Mouse (Mus musculus): Measurements from ENCODE around the gene Gldc. TPM values are rescaled to one million over a fixed set of nuclear protein-coding genes. Genes with fewer than 3 reads are reported as not detected.

Gldc gene
- polyA plus RNA-seq, 1 experiment from 2014 or later: 0.10 TPM

- TF ChIP-seq EP300 (IDR thresholded peaks at IDR 0.05) (no peak), CTCF (IDR thresholded peaks at IDR 0.05) (no peak)
- DNase-seq (ENCODE audit: low spot score) (no peak), ATAC-seq (no peak)
- H3K9me3 ChIP-seq (ENCODE audit: low read length): 0 out of 2 replicates have a peak, but pooled peaks cover 2% of the 10 kb centered on the region
- no peaks in the 10 kb centered on the region for H3K27me3 ChIP-seq (replicated peaks; ENCODE audit: insufficient read depth, low read length)
- no peak overlapping the region for H3K4me3 ChIP-seq (ENCODE audit: low read depth, low read length)
- no peaks in the 10 kb centered on the region for H3K4me1 ChIP-seq (ENCODE audit: insufficient read depth, low read depth, low read length)
- H3K9ac ChIP-seq (replicated peaks; ENCODE audit: low read depth): no peak overlapping the region
- no peak overlapping the region for H3K4me2 ChIP-seq (replicated peaks; ENCODE audit: low read depth, low read length)
- no peaks in the 10 kb centered on the region for H3K36me3 ChIP-seq (ENCODE audit: insufficient read depth, low read length)
- 71% methylated on average over 2 of the region's 2 CpGs for WGBS
- no peak overlapping the region for H3K27ac ChIP-seq (ENCODE audit: low read length)
Observed at GRCm38 (mm10) chr19:30185536-30185935, 10.3 kb upstream of the Gldc start.

- Histone ChIP-seq H3K4me1 (ENCODE audit: insufficient read depth, low read depth, low read length) (no peaks in the 10 kb centered on the region; the same call in 1 of the 2 replicates), H3K9me3 (ENCODE audit: low read length) (no peaks in the 10 kb centered on the region), H3K36me3 (ENCODE audit: insufficient read depth, low read length) (no peaks in the 10 kb centered on the region), H3K27ac (ENCODE audit: low read length) (no peak overlapping the region), H3K4me3 (ENCODE audit: low read depth, low read length) (no peak overlapping the region), H3K9ac (replicated peaks; ENCODE audit: low read depth) (no peak overlapping the region), H3K27me3 (replicated peaks; ENCODE audit: insufficient read depth, low read length) (0 out of 2 replicates have a peak, but pooled peaks cover 6% of the 10 kb centered on the region), H3K4me2 (replicated peaks; ENCODE audit: low read depth, low read length) (no peak overlapping the region)
- DNase-seq (ENCODE audit: low spot score): no peak
- TF ChIP-seq CTCF (IDR thresholded peaks at IDR 0.05): no peak
- no peak for TF ChIP-seq EP300 (IDR thresholded peaks at IDR 0.05)
- WGBS: 76% methylated on average over 1 of the region's 1 CpGs
- ATAC-seq: no peak
Observed at GRCm38 (mm10) chr19:30179979-30180378, 4.8 kb upstream of the Gldc start.

GRCm38 (mm10) chr19:30174074-30174670 lies 1.1 kb downstream of the Gldc start:
- H3K9me3 ChIP-seq (ENCODE audit: low read length): no peaks in the 10 kb centered on the region
- DNase-seq (ENCODE audit: low spot score): no peak
- H3K4me2 ChIP-seq (replicated peaks; ENCODE audit: low read depth, low read length): peak overlapping the region; percentile 75
- H3K36me3 ChIP-seq (ENCODE audit: insufficient read depth, low read length): no peaks in the 10 kb centered on the region
- H3K27me3 ChIP-seq (replicated peaks; ENCODE audit: insufficient read depth, low read length): 0 out of 2 replicates have a peak, but pooled peaks cover 25% of the 10 kb centered on the region
- TF ChIP-seq EP300 (IDR thresholded peaks at IDR 0.05) (no peak), CTCF (IDR thresholded peaks at IDR 0.05) (no peak)
- no peaks in the 10 kb centered on the region; the same call in none of the 2 replicates for H3K4me1 ChIP-seq (ENCODE audit: insufficient read depth, low read depth, low read length)
- H3K9ac ChIP-seq (replicated peaks; ENCODE audit: low read depth): no peak overlapping the region
- WGBS: 6% methylated on average over 15 of the region's 15 CpGs
- no peak overlapping the region for H3K27ac ChIP-seq (ENCODE audit: low read length)
- peak overlapping the region; percentile 46 for H3K4me3 ChIP-seq (ENCODE audit: low read depth, low read length)
- no peak for ATAC-seq

GRCm38 (mm10) chr19:30171346-30172055 lies 3.7 kb downstream of the Gldc start:
- ATAC-seq (no peak), DNase-seq (ENCODE audit: low spot score) (no peak)
- 67% methylated on average over 8 of the region's 8 CpGs for WGBS
- no peak overlapping the region for H3K4me3 ChIP-seq (ENCODE audit: low read depth, low read length)
- no peaks in the 10 kb centered on the region for H3K36me3 ChIP-seq (ENCODE audit: insufficient read depth, low read length)
- no peaks in the 10 kb centered on the region; the same call in none of the 2 replicates for H3K4me1 ChIP-seq (ENCODE audit: insufficient read depth, low read depth, low read length)
- H3K27me3 ChIP-seq (replicated peaks; ENCODE audit: insufficient read depth, low read length): 0 out of 2 replicates have a peak, but pooled peaks cover 25% of the 10 kb centered on the region
- no peak overlapping the region for H3K27ac ChIP-seq (ENCODE audit: low read length)
- H3K4me2 ChIP-seq (replicated peaks; ENCODE audit: low read depth, low read length): no peak overlapping the region
- TF ChIP-seq CTCF (IDR thresholded peaks at IDR 0.05): no peak
- no peak for TF ChIP-seq EP300 (IDR thresholded peaks at IDR 0.05)
- no peaks in the 10 kb centered on the region for H3K9me3 ChIP-seq (ENCODE audit: low read length)
- H3K9ac ChIP-seq (replicated peaks; ENCODE audit: low read depth): no peak overlapping the region

GRCm38 (mm10) chr19:30170319-30170718 lies 4.9 kb downstream of the Gldc start:
- no peak overlapping the region for H3K9ac ChIP-seq (replicated peaks; ENCODE audit: low read depth)
- WGBS: 81% methylated on average over 6 of the region's 6 CpGs
- no peaks in the 10 kb centered on the region for H3K9me3 ChIP-seq (ENCODE audit: low read length)
- H3K4me2 ChIP-seq (replicated peaks; ENCODE audit: low read depth, low read length): no peak overlapping the region
- TF ChIP-seq EP300 (IDR thresholded peaks at IDR 0.05) (no peak), CTCF (IDR thresholded peaks at IDR 0.05) (no peak)
- no peaks in the 10 kb centered on the region; the same call in none of the 2 replicates for H3K4me1 ChIP-seq (ENCODE audit: insufficient read depth, low read depth, low read length)
- ATAC-seq (no peak), DNase-seq (ENCODE audit: low spot score) (no peak)
- H3K36me3 ChIP-seq (ENCODE audit: insufficient read depth, low read length): no peaks in the 10 kb centered on the region
- no peak overlapping the region for H3K4me3 ChIP-seq (ENCODE audit: low read depth, low read length)
- H3K27me3 ChIP-seq (replicated peaks; ENCODE audit: insufficient read depth, low read length): 0 out of 2 replicates have a peak, but pooled peaks cover 22% of the 10 kb centered on the region
- H3K27ac ChIP-seq (ENCODE audit: low read length): no peak overlapping the region

- Histone ChIP-seq H3K9me3 (ENCODE audit: low read length) (no peaks in the 10 kb centered on the region), H3K4me1 (ENCODE audit: insufficient read depth, low read depth, low read length) (no peaks in the 10 kb centered on the region), H3K4me3 (ENCODE audit: low read depth, low read length) (no peak overlapping the region), H3K27me3 (replicated peaks; ENCODE audit: insufficient read depth, low read length) (no peaks in the 10 kb centered on the region), H3K4me2 (replicated peaks; ENCODE audit: low read depth, low read length) (no peak overlapping the region), H3K9ac (replicated peaks; ENCODE audit: low read depth) (no peak overlapping the region), H3K27ac (ENCODE audit: low read length) (no peak overlapping the region), H3K36me3 (ENCODE audit: insufficient read depth, low read length) (no peaks in the 10 kb centered on the region)
- DNase-seq (ENCODE audit: low spot score) (no peak), ATAC-seq (no peak)
- no peak for TF ChIP-seq CTCF (IDR thresholded peaks at IDR 0.05)
- TF ChIP-seq EP300 (IDR thresholded peaks at IDR 0.05): no peak
- 85% methylated on average over 20 of the region's 20 CpGs for WGBS
Observed at GRCm38 (mm10) chr19:30166801-30167505, 8.3 kb downstream of the Gldc start.

Measured in lung, postnatal 0 days (tissue).